Mouse (Mus musculus): ENCODE results near the gene Mgea5. TPM values are rescaled to one million over a fixed set of nuclear protein-coding genes. Genes with fewer than 3 reads are reported as not detected.
A peak's percentile ranks its signal among the peaks of the same experiment; 100 is the strongest.

Gene Mgea5
- polyA plus RNA-seq, 1 experiment from 2014 or later = 71.2 TPM

- H3K9me3 ChIP-seq (replicated peaks) = no peaks in the 10 kb centered on the region
- no peaks in the 10 kb centered on the region for H3K36me3 ChIP-seq
- WGBS = 39% methylated on average over 15 of the region's 15 CpGs
- no peaks in the 10 kb centered on the region for H3K27me3 ChIP-seq (replicated peaks)
- no peak overlapping the region for H3K27ac ChIP-seq (replicated peaks)
- no peak overlapping the region for H3K9ac ChIP-seq (replicated peaks)
- ATAC-seq (ENCODE audit: low FRiP score) = no peak
- H3K4me1 ChIP-seq = peaks cover 6% of the 10 kb centered on the region; the same call in 1 of the 2 replicates
- no peak overlapping the region for H3K4me3 ChIP-seq (replicated peaks)
- H3K4me2 ChIP-seq = peak overlapping the region; percentile 41
Measured at GRCm38 (mm10) chr19:45795406-45795944, 11.8 kb upstream of the Mgea5 start.

GRCm38 (mm10) chr19:45794718-45795117 lies 11.1 kb upstream of the Mgea5 start:
- H3K9me3 ChIP-seq (replicated peaks) = no peaks in the 10 kb centered on the region
- H3K27me3 ChIP-seq (replicated peaks) = no peaks in the 10 kb centered on the region
- no peak overlapping the region for H3K27ac ChIP-seq (replicated peaks)
- 80% methylated on average over 6 of the region's 6 CpGs for WGBS
- no peak overlapping the region for H3K4me3 ChIP-seq (replicated peaks)
- peaks cover 6% of the 10 kb centered on the region; the same call in 1 of the 2 replicates for H3K4me1 ChIP-seq
- no peak overlapping the region for H3K4me2 ChIP-seq
- H3K36me3 ChIP-seq = no peaks in the 10 kb centered on the region
- H3K9ac ChIP-seq (replicated peaks) = no peak overlapping the region
- no peak for ATAC-seq (ENCODE audit: low FRiP score)

- H3K4me2 ChIP-seq = no peak overlapping the region
- no peak overlapping the region for H3K4me3 ChIP-seq (replicated peaks)
- 89% methylated on average over 6 of the region's 6 CpGs for WGBS
- no peak overlapping the region for H3K9ac ChIP-seq (replicated peaks)
- no peak overlapping the region for H3K27ac ChIP-seq (replicated peaks)
- ATAC-seq (ENCODE audit: low FRiP score) = no peak
- H3K36me3 ChIP-seq = no peaks in the 10 kb centered on the region
- no peaks in the 10 kb centered on the region for H3K9me3 ChIP-seq (replicated peaks)
- peaks cover 6% of the 10 kb centered on the region; the same call in 1 of the 2 replicates for H3K4me1 ChIP-seq
- no peaks in the 10 kb centered on the region for H3K27me3 ChIP-seq (replicated peaks)
Measured at GRCm38 (mm10) chr19:45792404-45792803, 8.8 kb upstream of the Mgea5 start.

- WGBS = 82% methylated on average over 12 of the region's 13 CpGs
- ATAC-seq (ENCODE audit: low FRiP score) = no peak
- no peak overlapping the region for H3K9ac ChIP-seq (replicated peaks)
- H3K4me2 ChIP-seq = no peak overlapping the region
- peaks cover 3% of the 10 kb centered on the region; the same call in 1 of the 2 replicates for H3K4me1 ChIP-seq
- H3K4me3 ChIP-seq (replicated peaks) = no peak overlapping the region
- H3K36me3 ChIP-seq = no peaks in the 10 kb centered on the region
- H3K27me3 ChIP-seq (replicated peaks) = no peaks in the 10 kb centered on the region
- H3K27ac ChIP-seq (replicated peaks) = no peak overlapping the region
- H3K9me3 ChIP-seq (replicated peaks) = no peaks in the 10 kb centered on the region
Measured at GRCm38 (mm10) chr19:45789888-45790874, 6.5 kb upstream of the Mgea5 start.

GRCm38 (mm10) chr19:45789365-45789764 lies 5.7 kb upstream of the Mgea5 start:
- Histone ChIP-seq H3K36me3 (no peaks in the 10 kb centered on the region), H3K4me3 (replicated peaks) (no peak overlapping the region), H3K4me1 (peaks cover 3% of the 10 kb centered on the region; the same call in 1 of the 2 replicates), H3K4me2 (no peak overlapping the region), H3K9ac (replicated peaks) (no peak overlapping the region), H3K27me3 (replicated peaks) (no peaks in the 10 kb centered on the region), H3K27ac (replicated peaks) (no peak overlapping the region), H3K9me3 (replicated peaks) (no peaks in the 10 kb centered on the region)
- WGBS = 41% methylated on average over 7 of the region's 7 CpGs
- no peak for ATAC-seq (ENCODE audit: low FRiP score)

GRCm38 (mm10) chr19:45788337-45788736 lies 4.7 kb upstream of the Mgea5 start:
- ATAC-seq (ENCODE audit: low FRiP score) = no peak
- H3K27me3 ChIP-seq (replicated peaks) = no peaks in the 10 kb centered on the region
- H3K4me2 ChIP-seq = no peak overlapping the region
- H3K4me3 ChIP-seq (replicated peaks) = no peak overlapping the region
- H3K36me3 ChIP-seq = no peaks in the 10 kb centered on the region
- no peaks in the 10 kb centered on the region for H3K9me3 ChIP-seq (replicated peaks)
- H3K27ac ChIP-seq (replicated peaks) = no peak overlapping the region
- 86% methylated on average over 4 of the region's 4 CpGs for WGBS
- peaks cover 8% of the 10 kb centered on the region for H3K4me1 ChIP-seq
- no peak overlapping the region for H3K9ac ChIP-seq (replicated peaks)

- no peak overlapping the region for H3K27ac ChIP-seq (replicated peaks)
- peaks cover 6% of the 10 kb centered on the region for H3K4me1 ChIP-seq
- H3K27me3 ChIP-seq (replicated peaks) = no peaks in the 10 kb centered on the region
- no peaks in the 10 kb centered on the region for H3K9me3 ChIP-seq (replicated peaks)
- no peak overlapping the region for H3K9ac ChIP-seq (replicated peaks)
- H3K36me3 ChIP-seq = no peaks in the 10 kb centered on the region
- no peak for ATAC-seq (ENCODE audit: low FRiP score)
- WGBS = 76% methylated on average over 3 of the region's 3 CpGs
- H3K4me2 ChIP-seq = no peak overlapping the region
- H3K4me3 ChIP-seq (replicated peaks) = no peak overlapping the region
Measured at GRCm38 (mm10) chr19:45787450-45787849, 3.8 kb upstream of the Mgea5 start.

GRCm38 (mm10) chr19:45785470-45785869 lies 1.8 kb upstream of the Mgea5 start:
- Histone ChIP-seq H3K9ac (replicated peaks) (no peak overlapping the region), H3K9me3 (replicated peaks) (no peaks in the 10 kb centered on the region), H3K4me1 (peaks cover 25% of the 10 kb centered on the region), H3K27ac (replicated peaks) (no peak overlapping the region), H3K4me3 (replicated peaks) (no peak overlapping the region), H3K36me3 (no peaks in the 10 kb centered on the region; the same call in 1 of the 2 replicates), H3K4me2 (no peak overlapping the region), H3K27me3 (replicated peaks) (no peaks in the 10 kb centered on the region)
- ATAC-seq (ENCODE audit: low FRiP score) = no peak
- WGBS = 47% methylated on average over 3 of the region's 3 CpGs

- Histone ChIP-seq H3K36me3 (peaks cover 2% of the 10 kb centered on the region; the same call in 1 of the 2 replicates), H3K4me3 (replicated peaks) (peak overlapping the region; percentile 98), H3K27me3 (replicated peaks) (no peaks in the 10 kb centered on the region), H3K9ac (replicated peaks) (peak overlapping the region; percentile 29; the same call in 1 of the 2 replicates), H3K4me2 (peak overlapping the region; percentile 62), H3K9me3 (replicated peaks) (no peaks in the 10 kb centered on the region), H3K4me1 (peaks cover 40% of the 10 kb centered on the region), H3K27ac (replicated peaks) (peak overlapping the region; percentile 99)
- WGBS = 32% methylated on average over 17 of the region's 17 CpGs
- ATAC-seq (ENCODE audit: low FRiP score) = no peak
Measured at GRCm38 (mm10) chr19:45783933-45784576, 418 bp upstream of the Mgea5 start.

- Histone ChIP-seq H3K4me1 (peaks cover 44% of the 10 kb centered on the region), H3K27ac (replicated peaks) (peak overlapping the region; percentile 99), H3K9me3 (replicated peaks) (no peaks in the 10 kb centered on the region), H3K4me2 (peak overlapping the region; percentile 67), H3K4me3 (replicated peaks) (peak overlapping the region; percentile 98), H3K9ac (replicated peaks) (peak overlapping the region; percentile 98), H3K36me3 (peaks cover 17% of the 10 kb centered on the region; the same call in 1 of the 2 replicates), H3K27me3 (replicated peaks) (no peaks in the 10 kb centered on the region)
- under 1% methylated on average over 36 of the region's 36 CpGs for WGBS
- ATAC-seq (ENCODE audit: low FRiP score) = peak; percentile 58
Measured at GRCm38 (mm10) chr19:45782315-45783001, 1.2 kb downstream of the Mgea5 start.

- no peak overlapping the region for H3K27ac ChIP-seq (replicated peaks)
- H3K4me1 ChIP-seq = peaks cover 44% of the 10 kb centered on the region
- no peaks in the 10 kb centered on the region for H3K27me3 ChIP-seq (replicated peaks)
- H3K4me3 ChIP-seq (replicated peaks) = peak overlapping the region; percentile 98
- H3K9me3 ChIP-seq (replicated peaks) = no peaks in the 10 kb centered on the region
- no peak for ATAC-seq (ENCODE audit: low FRiP score)
- H3K4me2 ChIP-seq = peak overlapping the region; percentile 67
- peaks cover 24% of the 10 kb centered on the region for H3K36me3 ChIP-seq
- WGBS = 61% methylated on average over 8 of the region's 8 CpGs
- no peak overlapping the region for H3K9ac ChIP-seq (replicated peaks)
Measured at GRCm38 (mm10) chr19:45781676-45782075, 2.0 kb downstream of the Mgea5 start.
